Mouse (Mus musculus) ZHBTc4 (cell line): ENCODE results near the gene Defb45.
A peak's percentile ranks its signal among the peaks of the same experiment; 100 is the strongest.

ENCODE experiments used
- DNase-seq: peaks from one replicate; pipeline ENCODE4 v3.0.0-alpha.2; 2011; ENCODE audit warnings: low read depth, low spot score

Gene Defb45

DNA sequence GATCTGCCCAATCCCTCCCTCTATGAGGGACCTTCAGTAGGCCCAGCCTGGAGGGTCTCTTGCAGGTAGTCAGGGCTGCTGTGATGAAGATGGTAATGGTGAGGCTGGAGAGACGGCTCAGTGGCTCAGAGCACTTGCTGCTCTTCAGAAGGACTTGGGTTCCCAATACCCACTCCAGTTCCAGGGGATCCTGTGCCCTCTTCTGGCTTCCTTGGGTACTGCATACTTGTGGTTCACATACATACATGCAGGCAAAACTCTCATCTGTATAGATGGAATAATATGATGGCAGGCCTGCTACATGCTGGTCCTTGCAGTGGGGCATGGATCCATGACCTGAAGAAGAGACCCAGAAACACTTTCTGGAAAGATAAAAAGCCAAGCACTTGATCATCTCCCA, 9.5 kb upstream of the Defb45 start:
- DNase-seq: peak; percentile 74

GRCm38 (mm10) chr2:152607746-152608145, 8.5 kb upstream of the Defb45 start:
- DNase-seq: no peak

DNA sequence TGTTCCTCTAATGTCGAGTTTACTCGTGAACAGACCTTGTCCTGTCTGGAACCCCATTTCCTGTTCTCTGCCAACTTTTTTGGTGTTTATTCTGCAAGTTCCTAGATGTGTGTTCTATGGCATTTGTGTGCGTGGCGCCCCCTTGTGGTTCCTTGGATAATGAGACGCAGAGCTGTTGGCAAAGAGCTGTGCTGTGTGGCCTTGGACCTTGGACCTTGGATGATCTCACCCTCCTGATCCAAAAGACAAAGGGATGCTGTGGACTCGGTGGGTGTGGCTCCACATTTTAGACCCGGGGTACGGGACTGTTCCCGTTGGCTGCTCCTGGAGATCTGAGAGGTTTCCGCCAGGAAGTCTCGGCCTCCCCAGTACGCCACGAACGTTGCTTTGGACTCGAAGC, 4.9 kb upstream of the Defb45 start, which contains the start of gene Defb36:
Defb36 (plus strand) TSS at position 271 of the 400 bp plus-strand sequence.
- peak; percentile 81 for DNase-seq

GRCm38 (mm10) chr2:152601275-152601960, 2.2 kb upstream of the Defb45 start:
- peak; percentile 44 for DNase-seq

GRCm38 (mm10) chr2:152600076-152600475, 877 bp upstream of the Defb45 start:
- DNase-seq: no peak

DNA sequence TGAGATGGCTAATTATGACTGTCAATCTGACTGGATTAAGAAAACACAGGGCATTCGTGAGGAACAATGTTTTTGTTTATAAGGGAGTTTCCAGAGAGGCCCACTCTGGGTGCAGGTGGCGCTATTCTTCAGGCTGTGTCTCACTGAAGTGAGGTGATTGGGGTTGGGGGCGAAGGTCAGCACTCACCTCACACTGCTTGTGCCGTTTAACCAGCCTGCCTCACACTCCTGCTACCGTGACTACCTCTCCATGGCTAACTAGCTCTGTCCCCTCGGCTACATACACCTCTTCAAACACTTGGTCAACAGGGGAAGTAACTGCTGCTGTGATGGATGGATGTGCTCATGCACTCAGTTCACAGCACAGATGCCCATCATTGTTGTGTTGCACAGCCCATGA, 10.2 kb downstream of the Defb45 start:
- DNase-seq: no peak

DNA sequence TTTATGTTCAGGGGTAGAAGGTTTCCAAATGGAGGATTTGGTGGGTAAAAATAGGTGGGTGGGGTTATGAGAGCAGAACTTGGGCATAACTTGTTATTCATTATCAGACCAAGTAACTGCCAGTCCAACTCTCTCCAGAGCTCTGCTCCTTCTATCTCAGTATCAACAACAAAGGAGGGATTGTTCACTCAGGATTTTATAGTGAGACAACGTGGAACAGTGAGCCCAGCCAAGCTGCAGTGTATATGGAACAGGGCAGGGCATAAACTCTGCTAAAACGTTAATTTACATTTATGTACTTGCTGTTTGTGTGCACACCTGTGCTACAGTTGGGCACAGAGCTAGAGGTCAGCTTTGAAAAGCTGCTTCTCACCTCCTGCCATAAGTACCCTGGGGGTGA, 10.7 kb downstream of the Defb45 start:
- no peak for DNase-seq

GRCm38 (mm10) chr2:152586926-152587560, 12.2 kb downstream of the Defb45 start:
- peak; percentile 48 for DNase-seq

- DNase-seq: no peak
Measured at GRCm38 (mm10) chr2:152580612-152581011, 18.6 kb downstream of the Defb45 start.

DNA sequence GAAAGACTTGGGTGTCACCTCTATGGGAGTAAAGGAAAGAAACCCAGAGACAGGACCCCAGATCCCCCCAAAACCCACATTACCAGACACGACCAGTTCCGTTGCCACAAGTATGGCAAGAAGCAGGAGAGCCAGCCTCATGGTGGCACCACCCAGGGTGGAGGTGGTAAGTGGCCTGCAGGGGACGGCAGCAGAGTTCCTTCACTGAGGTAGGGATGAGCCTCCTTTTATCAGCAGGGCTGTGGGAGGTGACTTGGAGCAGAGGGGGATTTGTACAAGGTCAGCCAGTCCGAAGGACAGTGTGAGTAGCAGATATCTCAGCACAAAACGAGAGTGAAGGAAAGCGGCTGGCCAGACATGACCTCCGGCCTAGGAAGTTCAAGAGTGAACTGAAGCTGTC, 19.1 kb downstream of the Defb45 start, which contains the start of gene Defb19:
Defb19 (minus strand) TSS at position 206 of the 400 bp plus-strand sequence.
- no peak for DNase-seq

- DNase-seq: no peak
Measured at GRCm38 (mm10) chr2:152573484-152573883, 25.7 kb downstream of the Defb45 start.

- DNase-seq: peak; percentile 71
Measured at GRCm38 (mm10) chr2:152572114-152572794, 26.9 kb downstream of the Defb45 start, which contains the start of gene Defb21. Gene Defb21 (plus strand): TSS chr2:152572744.

GRCm38 (mm10) chr2:152570313-152570712, 28.9 kb downstream of the Defb45 start:
- no peak for DNase-seq

- DNase-seq: no peak
Measured at GRCm38 (mm10) chr2:152569881-152570280, 29.3 kb downstream of the Defb45 start.

- no peak for DNase-seq
Measured at GRCm38 (mm10) chr2:152569038-152569437, 30.2 kb downstream of the Defb45 start, which contains the start of gene Gm17416. Gene Gm17416 (plus strand): TSS chr2:152569338.

- no peak for DNase-seq
Measured at GRCm38 (mm10) chr2:152556655-152557054, 42.5 kb downstream of the Defb45 start.

- DNase-seq: peak; percentile 72
Measured at GRCm38 (mm10) chr2:152553774-152554423, 45.3 kb downstream of the Defb45 start.

DNA sequence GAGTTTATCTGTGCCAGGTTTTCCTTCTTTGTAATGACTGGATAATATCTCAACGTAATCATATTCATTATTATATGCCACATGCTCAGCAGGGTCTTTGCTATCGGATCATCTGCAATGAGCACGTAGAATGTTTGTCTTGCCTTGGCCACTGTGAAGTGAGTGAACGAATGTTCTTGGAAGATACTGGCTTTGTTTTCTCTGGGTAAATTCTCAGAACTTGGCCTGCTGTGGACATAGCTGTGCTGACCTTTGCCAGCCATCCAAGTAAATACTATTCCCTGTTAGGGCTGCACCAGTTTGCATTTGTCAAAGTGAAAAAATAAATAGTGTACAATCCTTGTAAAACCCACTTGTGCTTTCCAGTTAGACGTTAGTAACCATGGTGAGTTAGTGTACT, 51.1 kb downstream of the Defb45 start:
- DNase-seq: no peak

- peak; percentile 70 for DNase-seq
Measured at GRCm38 (mm10) chr2:152544691-152545090, 54.5 kb downstream of the Defb45 start.

DNA sequence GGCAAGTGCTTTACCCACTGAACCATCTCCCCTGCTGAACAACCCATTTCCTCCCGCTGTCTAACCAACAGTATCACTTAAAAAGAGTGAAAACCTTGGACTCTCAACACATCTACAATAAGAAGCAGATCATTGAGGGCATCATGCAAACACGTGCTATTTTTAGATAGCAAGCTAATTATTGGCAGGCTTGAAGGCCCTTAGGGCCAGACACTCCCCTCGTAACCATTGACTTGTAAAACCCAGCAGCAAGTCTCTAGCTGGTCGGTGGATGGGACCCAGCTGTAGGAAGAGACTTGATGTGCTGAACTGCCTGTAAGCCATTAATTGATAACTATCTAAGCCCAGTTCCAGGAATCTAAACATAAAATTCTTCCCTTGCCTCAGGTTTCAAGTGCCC, 55.7 kb downstream of the Defb45 start:
- DNase-seq: peak; percentile 33
